Mouse (Mus musculus) limb, embryonic 10.5 days (tissue): ENCODE results near the gene Paf1. TPM values are rescaled to one million over a fixed set of nuclear protein-coding genes. Genes with fewer than 3 reads are reported as not detected.

Experiments
- DNase-seq: peaks from one replicate; pipeline ENCODE4 v3.0.0-alpha.2; 2017; ENCODE audit warnings: low spot score
- H3K27ac ChIP-seq: fragments of 300-500 bp; sonication (generic); 2 replicates; pipeline ENCODE4 v1.5.1; 2016; ENCODE audit warnings: mild to moderate bottlenecking
- H3K27me3 ChIP-seq: fragments of 300-500 bp; sonication (generic); 2 replicates; pipeline ENCODE4 v1.6.1; 2016; ENCODE audit warnings: low read depth, mild to moderate bottlenecking; ENCODE audit not compliant: poor library complexity, severe bottlenecking
- H3K36me3 ChIP-seq: fragments of 300-500 bp; sonication (generic); 2 replicates; pipeline ENCODE4 v1.6.1; 2016; ENCODE audit warnings: mild to moderate bottlenecking, moderate library complexity
- H3K4me1 ChIP-seq: fragments of 300-500 bp; sonication (generic); 2 replicates; pipeline ENCODE4 v1.6.1; 2016
- H3K4me3 ChIP-seq: fragments of 300-500 bp; sonication (generic); 2 replicates; pipeline ENCODE4 v1.5.1; 2016; ENCODE audit warnings: mild to moderate bottlenecking, moderate library complexity
- H3K9me3 ChIP-seq: fragments of 300-500 bp; sonication (generic); replicated peaks from 2 replicates; pipeline ENCODE4 v1.6.1; 2016; ENCODE audit warnings: mild to moderate bottlenecking
- WGBS: fragments of 180-500 bp; shearing (Covaris S2); methylation state at CpG from one replicate; pipeline ENCODE4 v1.1.7; 2016; 5-methylcytosine and 5-hydroxymethylcytosine counted together
- polyA plus RNA-seq: library from polyadenylated mRNA; unstranded; fragments of >200 nt; fragmentation: Nextera tagmentation; extraction: Ambion mirVana; gene quantifications from 2 replicates; pipeline ENCODE4 v1.2.1, GENCODE M21; 2016

Gene Paf1
- 81.3 and 91.5 TPM in 2 replicates for polyA plus RNA-seq

GRCm38 (mm10) chr7:28392429-28393271 lies at the start of gene Paf1, which contains the start of gene Med29:
Paf1 (plus strand) TSS chr7:28392951.
Med29 (minus strand) TSS chr7:28392708.
- Histone ChIP-seq H3K4me1 (peaks cover 17% of the 10 kb centered on the region), H3K36me3 (peaks cover 65% of the 10 kb centered on the region), H3K27me3 (no peaks in the 10 kb centered on the region), H3K4me3 (peak within 1 kb of the TSS; percentile 97), H3K9me3 (no peaks in the 10 kb centered on the region), H3K27ac (peak within 1 kb of the TSS; percentile 87)
- WGBS, result under 1% methylated on average over 58 of the region's 58 CpGs
- DNase-seq, result peak; percentile 90

- Histone ChIP-seq H3K27me3 (no peaks in the 10 kb centered on the region), H3K4me3 (no peak overlapping the region), H3K36me3 (no peaks in the 10 kb centered on the region), H3K9me3 (no peaks in the 10 kb centered on the region), H3K4me1 (peaks cover 33% of the 10 kb centered on the region), H3K27ac (no peak overlapping the region)
- 11% methylated on average over 4 of the region's 4 CpGs for WGBS
- peak; percentile 90 for DNase-seq
These were observed 48.1 kb upstream of the Paf1 start for GRCm38 (mm10) chr7:28344637-28345036.

- WGBS, result 87% methylated on average over 3 of the region's 3 CpGs
- Histone ChIP-seq H3K36me3 (peaks cover 14% of the 10 kb centered on the region), H3K27me3 (no peaks in the 10 kb centered on the region), H3K9me3 (no peaks in the 10 kb centered on the region), H3K27ac (no peak overlapping the region), H3K4me3 (no peak overlapping the region), H3K4me1 (peaks cover 23% of the 10 kb centered on the region)
- DNase-seq, result no peak
These were observed 45.0 kb upstream of the Paf1 start for GRCm38 (mm10) chr7:28347746-28348145.

- Histone ChIP-seq H3K4me1 (peaks cover 23% of the 10 kb centered on the region), H3K27me3 (no peaks in the 10 kb centered on the region), H3K36me3 (peaks cover 23% of the 10 kb centered on the region), H3K9me3 (no peaks in the 10 kb centered on the region), H3K27ac (no peak overlapping the region), H3K4me3 (no peak overlapping the region)
- DNase-seq, result no peak
- WGBS, result 87% methylated on average over 7 of the region's 7 CpGs
These were observed 44.1 kb upstream of the Paf1 start for GRCm38 (mm10) chr7:28348601-28349000.

GRCm38 (mm10) chr7:28350155-28350883 lies 42.4 kb upstream of the Paf1 start, which contains the start of gene Rps16:
Rps16 (plus strand) TSS chr7:28350652.
- under 1% methylated on average over 50 of the region's 50 CpGs for WGBS
- Histone ChIP-seq H3K36me3 (peaks cover 39% of the 10 kb centered on the region), H3K4me1 (peaks cover 23% of the 10 kb centered on the region), H3K27me3 (no peaks in the 10 kb centered on the region), H3K4me3 (peak within 1 kb of the TSS; percentile 93), H3K9me3 (no peaks in the 10 kb centered on the region), H3K27ac (peak within 1 kb of the TSS; percentile 96)
- DNase-seq, result peak; percentile 99

GRCm38 (mm10) chr7:28351676-28352191 lies 41.0 kb upstream of the Paf1 start:
- WGBS, result 41% methylated on average over 4 of the region's 4 CpGs
- Histone ChIP-seq H3K9me3 (no peaks in the 10 kb centered on the region), H3K27me3 (no peaks in the 10 kb centered on the region), H3K4me3 (peak overlapping the region; percentile 93), H3K4me1 (peaks cover 27% of the 10 kb centered on the region), H3K36me3 (peaks cover 47% of the 10 kb centered on the region), H3K27ac (peak overlapping the region; percentile 96)
- no peak for DNase-seq

GRCm38 (mm10) chr7:28353267-28353666 lies 39.5 kb upstream of the Paf1 start:
- Histone ChIP-seq H3K27ac (no peak overlapping the region), H3K4me3 (no peak overlapping the region), H3K27me3 (no peaks in the 10 kb centered on the region), H3K36me3 (peaks cover 47% of the 10 kb centered on the region), H3K9me3 (no peaks in the 10 kb centered on the region), H3K4me1 (peaks cover 43% of the 10 kb centered on the region)
- DNase-seq, result no peak
- 100% methylated on average over 2 of the region's 2 CpGs for WGBS

- H3K36me3 ChIP-seq, result peaks cover 55% of the 10 kb centered on the region
- H3K4me3 ChIP-seq, result no peak overlapping the region
- peaks cover 42% of the 10 kb centered on the region for H3K4me1 ChIP-seq
These were observed 38.6 kb upstream of the Paf1 start for GRCm38 (mm10) chr7:28354113-28354581.

GRCm38 (mm10) chr7:28354596-28354995 lies 38.2 kb upstream of the Paf1 start:
- Histone ChIP-seq H3K9me3 (no peaks in the 10 kb centered on the region), H3K4me3 (no peak overlapping the region), H3K27ac (no peak overlapping the region), H3K36me3 (peaks cover 60% of the 10 kb centered on the region), H3K4me1 (peaks cover 38% of the 10 kb centered on the region), H3K27me3 (no peaks in the 10 kb centered on the region)
- DNase-seq, result no peak
- 92% methylated on average over 3 of the region's 3 CpGs for WGBS

More at GRCm38 (mm10) chr7:28354113-28354581, 38.6 kb upstream of the Paf1 start:
- DNase-seq, result no peak
- Histone ChIP-seq H3K9me3 (no peaks in the 10 kb centered on the region), H3K27ac (no peak overlapping the region), H3K27me3 (no peaks in the 10 kb centered on the region)
- 88% methylated on average over 3 of the region's 3 CpGs for WGBS

GRCm38 (mm10) chr7:28355221-28355620 lies 37.5 kb upstream of the Paf1 start:
- Histone ChIP-seq H3K27ac (no peak overlapping the region), H3K4me1 (peaks cover 32% of the 10 kb centered on the region), H3K9me3 (no peaks in the 10 kb centered on the region), H3K36me3 (peaks cover 66% of the 10 kb centered on the region), H3K27me3 (no peaks in the 10 kb centered on the region), H3K4me3 (no peak overlapping the region)
- no peak for DNase-seq
- WGBS, result 88% methylated on average over 3 of the region's 3 CpGs

- peaks cover 77% of the 10 kb centered on the region for H3K36me3 ChIP-seq
- H3K27me3 ChIP-seq, result no peaks in the 10 kb centered on the region
- peak; percentile 72 for DNase-seq
- H3K4me3 ChIP-seq, result no peak overlapping the region
- H3K4me1 ChIP-seq, result peaks cover 26% of the 10 kb centered on the region
- WGBS, result 2% methylated on average over 5 of the region's 5 CpGs
- H3K9me3 ChIP-seq, result no peaks in the 10 kb centered on the region
- peak overlapping the region; percentile 70 for H3K27ac ChIP-seq
These were observed 35.8 kb upstream of the Paf1 start for GRCm38 (mm10) chr7:28356981-28357380.

- Histone ChIP-seq H3K36me3 (peaks cover 77% of the 10 kb centered on the region), H3K4me1 (peaks cover 24% of the 10 kb centered on the region), H3K27ac (peak overlapping the region; percentile 70), H3K27me3 (no peaks in the 10 kb centered on the region), H3K4me3 (no peak overlapping the region), H3K9me3 (no peaks in the 10 kb centered on the region)
- DNase-seq, result no peak
- 19% methylated on average over 5 of the region's 5 CpGs for WGBS
These were observed 34.8 kb upstream of the Paf1 start for GRCm38 (mm10) chr7:28357984-28358383.
